Mouse (Mus musculus) T-helper 1 cell (primary cell): Measurements from ENCODE around the gene Slc9a8.

ENCODE experiments used
- in situ Hi-C: fragments of 300-600 bp; cut with MboI, MseI; formaldehyde crosslinking; loops from one replicate; pipeline ENCODE4 v1.15.1; 2025; ENCODE audit warnings: high pct_unique_total_duplicates

Slc9a8 gene

GRCm38 (mm10) chr2:167507719-167508385 lies 86.3 kb downstream of the Slc9a8 start:
- in situ Hi-C loops = no loop called here

GRCm38 (mm10) chr2:167508569-167508968 lies 87.1 kb downstream of the Slc9a8 start:
- in situ Hi-C loops = no loop called here

- in situ Hi-C loops = no loop called here
These were observed 89.0 kb downstream of the Slc9a8 start for GRCm38 (mm10) chr2:167510485-167510884.

- in situ Hi-C loops = no loop called here
These were observed 90.9 kb downstream of the Slc9a8 start for GRCm38 (mm10) chr2:167512365-167512764.

- in situ Hi-C loops = no loop called here
These were observed 91.5 kb downstream of the Slc9a8 start for GRCm38 (mm10) chr2:167512970-167513369.

GRCm38 (mm10) chr2:167514641-167515040 lies 93.1 kb downstream of the Slc9a8 start:
- in situ Hi-C loops = no loop called here

GRCm38 (mm10) chr2:167515688-167516087 lies 94.2 kb downstream of the Slc9a8 start:
- in situ Hi-C loops = no loop called here

- in situ Hi-C loops = no loop called here
These were observed 98.2 kb downstream of the Slc9a8 start for GRCm38 (mm10) chr2:167519606-167520252.
